ENCODE assay signal across 21 mouse cellular contexts in the genomic region with DNA sequence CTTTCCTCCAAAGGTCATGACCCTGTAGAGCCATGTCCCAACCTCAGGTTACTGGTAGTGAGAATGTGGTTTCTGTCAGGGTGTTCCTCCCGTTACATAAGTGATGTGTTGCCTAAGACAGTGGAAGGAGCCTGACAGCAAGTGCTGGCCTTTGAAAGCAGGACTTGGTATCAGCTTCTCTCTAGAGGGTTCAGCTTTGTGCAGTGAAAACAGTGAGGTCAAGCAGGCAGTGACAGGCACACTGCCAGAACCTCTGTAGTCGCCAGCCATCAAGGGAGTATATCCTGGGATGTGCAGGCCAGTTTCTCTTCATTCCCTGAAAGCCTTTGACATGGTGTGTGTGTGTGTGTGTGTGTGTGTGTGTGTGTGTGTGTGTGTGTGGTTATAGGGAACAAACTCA.
DNase-seq lines count a peak whose midpoint lies in the region; ATAC-seq and TF ChIP-seq lines count a peak whose summit lies in the region.
"Had no signal": no experiment of that assay in that cellular context is flagged by ENCODE, and none has a peak within 500 bp of the region (broad histone marks: within the 10 kb centered on the region; RNA-seq: fewer than 3 reads in every experiment).

No protein-coding gene starts in this region.

- no peak for TF ChIP-seq CTCF in liver, postnatal 0 days (IDR thresholded peaks at IDR 0.05; ENCODE audit: low read depth)

- no peaks in the 10 kb centered on the region for H3K4me1 ChIP-seq in heart, embryonic 10.5 days
- no peaks in the 10 kb centered on the region for H3K4me1 ChIP-seq in liver, postnatal 0 days (ENCODE audit: insufficient read depth)
- H3K4me1 ChIP-seq in liver, embryonic 11.5 days (replicated peaks; ENCODE audit: control insufficient read depth, insufficient read depth, low read length), result no peaks in the 10 kb centered on the region
- H3K4me1 ChIP-seq: forebrain, embryonic 13.5 days; heart, embryonic 12.5 days; hindbrain, embryonic 13.5 days had no signal

- WGBS in heart, embryonic 10.5 days, result 59% methylated on average over 2 of the region's 2 CpGs
- 63% methylated on average over 2 of the region's 2 CpGs for WGBS in liver, postnatal 0 days (ENCODE audit: insufficient replicate concordance)
- 67% methylated on average over 2 of the region's 2 CpGs for WGBS in liver, embryonic 11.5 days

- peak; percentile 35 for ATAC-seq in liver, postnatal 0 days
- no peak for ATAC-seq in liver, embryonic 11.5 days (replicated peaks; ENCODE audit: low FRiP score)
- peak; percentile 49 for ATAC-seq in megakaryocyte, adult 5-6 weeks (ENCODE audit: poor library complexity, severe bottlenecking)
- ATAC-seq: CD4-positive, CD25-positive, alpha-beta regulatory T cell, adult 4 months; forebrain, embryonic 13.5 days; forebrain, postnatal 0 days; hindbrain, postnatal 0 days had no signal

- H3K27ac ChIP-seq in heart, embryonic 10.5 days, result no peak overlapping the region
- H3K27ac ChIP-seq in liver, postnatal 0 days (ENCODE audit: low read depth), result no peak overlapping the region
- H3K27ac ChIP-seq in liver, embryonic 11.5 days (ENCODE audit: low read depth, low read length), result no peak overlapping the region
- H3K27ac ChIP-seq: embryonic facial prominence, embryonic 10.5 days; forebrain, embryonic 13.5 days; hindbrain, embryonic 13.5 days; hindbrain, postnatal 0 days had no signal

- no peaks in the 10 kb centered on the region for H3K9me3 ChIP-seq in heart, embryonic 10.5 days
- H3K9me3 ChIP-seq in liver, postnatal 0 days (ENCODE audit: low read length), result no peaks in the 10 kb centered on the region
- no peaks in the 10 kb centered on the region for H3K9me3 ChIP-seq in liver, embryonic 11.5 days (ENCODE audit: control insufficient read depth, low read length)
- H3K9me3 ChIP-seq: embryonic facial prominence, embryonic 10.5 days; forebrain, embryonic 13.5 days; G1E; heart, embryonic 12.5 days; hindbrain, embryonic 13.5 days had no signal

- H3K27me3 ChIP-seq in heart, embryonic 10.5 days (ENCODE audit: insufficient read depth, poor library complexity, severe bottlenecking), result no peaks in the 10 kb centered on the region; the same call in 1 of the 2 replicates
- H3K27me3 ChIP-seq in liver, postnatal 0 days (ENCODE audit: insufficient read depth, low read length), result no peaks in the 10 kb centered on the region
- no peaks in the 10 kb centered on the region for H3K27me3 ChIP-seq in liver, embryonic 11.5 days (replicated peaks; ENCODE audit: control insufficient read depth, insufficient read depth, low read length)
- H3K27me3 ChIP-seq: forebrain, embryonic 13.5 days; heart, embryonic 12.5 days; hindbrain, embryonic 13.5 days had no signal

- peak; percentile 97 for DNase-seq in heart, adult 11 months
- no peak for DNase-seq in heart, embryonic 10.5 days (ENCODE audit: low spot score)
- no peak for DNase-seq in liver, postnatal 0 days
- DNase-seq in liver, embryonic 11.5 days (ENCODE audit: low spot score), result no peak
- DNase-seq in skeletal muscle tissue, adult 2 months (ENCODE audit: low read depth, low spot score), result peak; percentile 53
- DNase-seq in cerebellum, postnatal 10 days, result no peak
- DNase-seq: B cell, adult 2 months; cerebellum, adult 11-12 months; cerebellum, adult 9-10 months; cerebellum, postnatal 36 days; forebrain, postnatal 0 days; gastrocnemius, postnatal 14 days; kidney, adult 11 months had no signal

- no peak overlapping the region for H3K4me3 ChIP-seq in heart, embryonic 10.5 days
- no peak overlapping the region for H3K4me3 ChIP-seq in liver, postnatal 0 days (ENCODE audit: low read depth, low read length)
- no peak overlapping the region for H3K4me3 ChIP-seq in liver, embryonic 11.5 days (ENCODE audit: low read depth, low read length)
- H3K4me3 ChIP-seq: embryonic facial prominence, embryonic 10.5 days; forebrain, embryonic 13.5 days; heart, embryonic 12.5 days; hindbrain, embryonic 13.5 days had no signal

- no peaks in the 10 kb centered on the region for H3K36me3 ChIP-seq in heart, embryonic 10.5 days
- no peaks in the 10 kb centered on the region for H3K36me3 ChIP-seq in liver, postnatal 0 days (replicated peaks; ENCODE audit: insufficient read depth, low read length)
- H3K36me3 ChIP-seq in liver, embryonic 11.5 days (ENCODE audit: control insufficient read depth, insufficient read depth, low read length), result no peaks in the 10 kb centered on the region
- H3K36me3 ChIP-seq: embryonic facial prominence, embryonic 10.5 days; G1E; heart, embryonic 12.5 days; hindbrain, embryonic 13.5 days had no signal

- no peak overlapping the region for H3K4me2 ChIP-seq in liver, postnatal 0 days (ENCODE audit: low read depth, low read length)
- H3K4me2 ChIP-seq in liver, embryonic 11.5 days, result no peak overlapping the region
- H3K4me2 ChIP-seq: forebrain, embryonic 13.5 days; heart, embryonic 12.5 days; hindbrain, embryonic 13.5 days had no signal

- no peak for TF ChIP-seq EP300 in liver, postnatal 0 days (IDR thresholded peaks at IDR 0.05; ENCODE audit: low read depth)

- H3K9ac ChIP-seq in liver, postnatal 0 days (replicated peaks), result no peak overlapping the region
- no peak overlapping the region for H3K9ac ChIP-seq in liver, embryonic 11.5 days (ENCODE audit: low read depth, low read length)
- H3K9ac ChIP-seq: forebrain, embryonic 13.5 days; forebrain, postnatal 0 days; heart, embryonic 12.5 days; hindbrain, embryonic 13.5 days had no signal

Comparison
In these comparisons a context has a peak if more than half of its experiments do, and no peak if none do; other contexts are left out.
1. DNase-seq: peak in heart, adult 11 months (single experiment) and skeletal muscle tissue, adult 2 months (single experiment); none in heart, embryonic 10.5 days (single experiment), liver, postnatal 0 days (single experiment), liver, embryonic 11.5 days (single experiment) and cerebellum, postnatal 10 days (0 of 2).